In the genomic region with DNA sequence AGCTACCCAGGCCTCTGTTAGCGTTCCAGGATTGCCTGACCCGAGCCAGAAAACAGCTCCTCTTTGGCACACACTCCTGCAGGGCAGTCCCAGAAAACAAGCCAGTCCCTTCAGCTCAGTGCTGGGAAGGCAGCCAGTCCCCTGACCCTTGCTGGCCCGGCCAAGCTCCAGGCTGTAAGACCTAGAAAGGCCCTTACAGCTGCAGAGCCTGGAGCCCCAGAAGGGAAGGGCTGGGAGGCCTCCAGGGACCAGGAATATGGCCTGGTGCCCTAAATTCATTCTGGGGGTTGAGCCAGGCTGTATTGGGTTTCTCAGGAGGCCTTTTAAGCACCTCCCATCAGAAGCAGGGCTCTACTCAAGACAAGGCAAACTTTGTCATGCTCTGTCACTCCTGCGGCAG, we compare ENCODE assay signal across 10 mouse cellular contexts. TPM values are rescaled to one million over a fixed set of nuclear protein-coding genes. Genes with fewer than 3 reads are reported as not detected.
A peak's percentile ranks its signal among the peaks of the same experiment; 100 is the strongest.
DNase-seq lines count a peak whose midpoint lies in the region; ATAC-seq lines count a peak whose summit lies in the region.
"Had no signal": no experiment of that assay in that cellular context is flagged by ENCODE, and none has a peak within 500 bp of the region (broad histone marks: within the 10 kb centered on the region; RNA-seq: fewer than 3 reads in every experiment).

No protein-coding gene starts in this region.

- H3K4me1 ChIP-seq in heart, embryonic 11.5 days (ENCODE audit: control insufficient read depth, insufficient read depth, low read length) = peaks cover 21% of the 10 kb centered on the region
- peaks cover 60% of the 10 kb centered on the region for H3K4me1 ChIP-seq in embryonic facial prominence, embryonic 10.5 days
- H3K4me1 ChIP-seq in kidney, embryonic 15.5 days = peaks cover 70% of the 10 kb centered on the region
- peaks cover 35% of the 10 kb centered on the region for H3K4me1 ChIP-seq in limb, embryonic 12.5 days (replicated peaks)

- no peak for ATAC-seq in heart, embryonic 11.5 days (replicated peaks; ENCODE audit: insufficient number of reproducible peaks, low FRiP score, low TSS enrichment)
- no peak; the same call in 1 of the 2 replicates for ATAC-seq in kidney, embryonic 15.5 days (replicated peaks; ENCODE audit: low FRiP score)
- no peak for ATAC-seq in limb, embryonic 12.5 days (ENCODE audit: insufficient number of reproducible peaks, insufficient read depth, low FRiP score, low TSS enrichment, low read depth)

- no peak overlapping the region for H3K9ac ChIP-seq in heart, embryonic 11.5 days (ENCODE audit: low read depth, low read length)
- H3K9ac ChIP-seq in kidney, embryonic 15.5 days = no peak overlapping the region
- H3K9ac ChIP-seq in limb, embryonic 12.5 days (replicated peaks) = no peak overlapping the region

- 68% methylated on average over 4 of the region's 4 CpGs for WGBS in heart, embryonic 11.5 days (ENCODE audit: insufficient replicate concordance)
- WGBS in embryonic facial prominence, embryonic 10.5 days = 71% methylated on average over 4 of the region's 4 CpGs
- WGBS in kidney, embryonic 15.5 days = 31% methylated on average over 4 of the region's 4 CpGs
- 84% methylated on average over 4 of the region's 4 CpGs for WGBS in limb, embryonic 12.5 days

- H3K27me3 ChIP-seq in heart, embryonic 11.5 days (ENCODE audit: control insufficient read depth, insufficient read depth, low read length) = 0 out of 2 replicates have a peak, but pooled peaks cover 2% of the 10 kb centered on the region
- no peaks in the 10 kb centered on the region; the same call in 1 of the 2 replicates for H3K27me3 ChIP-seq in embryonic facial prominence, embryonic 10.5 days (replicated peaks; ENCODE audit: low read depth, poor library complexity, severe bottlenecking)
- peaks cover 11% of the 10 kb centered on the region; the same call in 1 of the 2 replicates for H3K27me3 ChIP-seq in kidney, embryonic 15.5 days
- H3K27me3 ChIP-seq in limb, embryonic 12.5 days = peaks cover 4% of the 10 kb centered on the region; the same call in 1 of the 2 replicates

- no peaks in the 10 kb centered on the region for H3K9me3 ChIP-seq in heart, embryonic 11.5 days (replicated peaks; ENCODE audit: control insufficient read depth, low read length)
- no peaks in the 10 kb centered on the region for H3K9me3 ChIP-seq in embryonic facial prominence, embryonic 10.5 days
- no peaks in the 10 kb centered on the region for H3K9me3 ChIP-seq in kidney, embryonic 15.5 days (replicated peaks)
- H3K9me3 ChIP-seq in limb, embryonic 12.5 days = no peaks in the 10 kb centered on the region

- peak; percentile 100 for DNase-seq in heart, adult 11 months
- peak; percentile 9 for DNase-seq in embryonic facial prominence, embryonic 10.5 days (ENCODE audit: low spot score)
- peak; percentile 94 to 96 for DNase-seq in heart, adult 9 months (ENCODE audit: low spot score in 2 of 2)
- DNase-seq in right cerebral cortex, postnatal 14 days = peak; percentile 58
- no peak for DNase-seq in embryo, embryonic 10.5 days (ENCODE audit: low spot score)

- no peak overlapping the region for H3K4me3 ChIP-seq in heart, embryonic 11.5 days (ENCODE audit: low read depth, low read length)
- H3K4me3 ChIP-seq in embryonic facial prominence, embryonic 10.5 days = no peak overlapping the region
- H3K4me3 ChIP-seq in kidney, embryonic 15.5 days (replicated peaks) = no peak overlapping the region
- no peak overlapping the region for H3K4me3 ChIP-seq in limb, embryonic 12.5 days (replicated peaks)
- H3K4me3 ChIP-seq: myocyte had no signal

- no peaks in the 10 kb centered on the region for H3K36me3 ChIP-seq in heart, embryonic 11.5 days (ENCODE audit: control insufficient read depth, insufficient read depth, low read length)
- peaks cover 84% of the 10 kb centered on the region for H3K36me3 ChIP-seq in embryonic facial prominence, embryonic 10.5 days (replicated peaks)
- H3K36me3 ChIP-seq in kidney, embryonic 15.5 days = peaks cover 6% of the 10 kb centered on the region
- peaks cover 92% of the 10 kb centered on the region for H3K36me3 ChIP-seq in limb, embryonic 12.5 days

- H3K4me2 ChIP-seq in heart, embryonic 11.5 days = no peak overlapping the region
- no peak overlapping the region for H3K4me2 ChIP-seq in kidney, embryonic 15.5 days
- H3K4me2 ChIP-seq in limb, embryonic 12.5 days = no peak overlapping the region

- H3K27ac ChIP-seq in heart, embryonic 11.5 days (ENCODE audit: low read depth, low read length) = no peak overlapping the region
- H3K27ac ChIP-seq in embryonic facial prominence, embryonic 10.5 days (replicated peaks) = no peak overlapping the region; the same call in 1 of the 2 replicates
- H3K27ac ChIP-seq in kidney, embryonic 15.5 days = peak overlapping the region; percentile 66
- 0 out of 2 replicates have a peak overlapping the region, but pooled peaks have one; percentile 12 for H3K27ac ChIP-seq in limb, embryonic 12.5 days

RNA-seq across cellular contexts. Expression of gene Lpcat2, which starts 4.9 kb away (rescaled TPM):
- polyA plus RNA-seq in heart, embryonic 11.5 days (2014; fragmentation: Nextera tagmentation; extraction: Ambion mirVana) = 2.0 and 2.5 TPM in 2 replicates
- polyA plus RNA-seq in embryonic facial prominence, embryonic 10.5 days (2016; fragmentation: Nextera tagmentation; extraction: Ambion mirVana) = 3.1 and 4.3 TPM in 2 replicates
- polyA plus RNA-seq in kidney, embryonic 15.5 days (2015; fragmentation: Nextera tagmentation; extraction: Ambion mirVana) = 6.1 and 7.3 TPM in 2 replicates
- 10.5 and 11.0 TPM in 2 replicates for polyA plus RNA-seq in limb, embryonic 12.5 days (2016; fragmentation: Nextera tagmentation; extraction: Ambion mirVana)

RNA-seq across cellular contexts. Expression of gene Mmp2, which starts 23.1 kb away (rescaled TPM):
- 107 TPM in 2 replicates for polyA plus RNA-seq in heart, embryonic 11.5 days (2014; fragmentation: Nextera tagmentation; extraction: Ambion mirVana)
- polyA plus RNA-seq in embryonic facial prominence, embryonic 10.5 days (2016; fragmentation: Nextera tagmentation; extraction: Ambion mirVana) = 103 and 120 TPM in 2 replicates
- 128 and 137 TPM in 2 replicates for polyA plus RNA-seq in kidney, embryonic 15.5 days (2015; fragmentation: Nextera tagmentation; extraction: Ambion mirVana)
- polyA plus RNA-seq in limb, embryonic 12.5 days (2016; fragmentation: Nextera tagmentation; extraction: Ambion mirVana) = 211 and 218 TPM in 2 replicates

RNA-seq across cellular contexts. Expression of gene Capns2, which starts 51.0 kb away (rescaled TPM):
- polyA plus RNA-seq in heart, embryonic 11.5 days (2014; fragmentation: Nextera tagmentation; extraction: Ambion mirVana) = 0.23 and 0.47 TPM in 2 replicates
- 0.25 TPM in 1 of 2 replicates, not detected in the other for polyA plus RNA-seq in embryonic facial prominence, embryonic 10.5 days (2016; fragmentation: Nextera tagmentation; extraction: Ambion mirVana)
- 0.16 and 0.55 TPM in 2 replicates for polyA plus RNA-seq in kidney, embryonic 15.5 days (2015; fragmentation: Nextera tagmentation; extraction: Ambion mirVana)
- 0.86 and 1.2 TPM in 2 replicates for polyA plus RNA-seq in limb, embryonic 12.5 days (2016; fragmentation: Nextera tagmentation; extraction: Ambion mirVana)
- polyA plus RNA-seq: C2C12 had no signal

Comparison
In these comparisons a context has a peak if more than half of its experiments do, and no peak if none do; other contexts are left out.
1. H3K27ac ChIP-seq: peak in kidney, embryonic 15.5 days (single experiment) and limb, embryonic 12.5 days (single experiment); none in heart, embryonic 11.5 days (single experiment) and embryonic facial prominence, embryonic 10.5 days (single experiment).